Mouse (Mus musculus) myocyte (in vitro differentiated cells): Measurements from ENCODE around the gene Atg2a. TPM values are rescaled to one million over a fixed set of nuclear protein-coding genes. Genes with fewer than 3 reads are reported as not detected.

Source experiments
- H3K27me3 ChIP-seq: one replicate; pipeline ENCODE4 v1.6.1; 2011; ENCODE audit not compliant: control insufficient read depth, insufficient read depth, insufficient read length
- H3K36me3 ChIP-seq: one replicate; pipeline ENCODE4 v1.6.1; 2011; ENCODE audit not compliant: control insufficient read depth, insufficient read depth
- H3K4me2 ChIP-seq: one replicate; pipeline ENCODE4 v1.6.1; 2011; ENCODE audit warnings: low read depth, control low read depth
- H3K4me3 ChIP-seq: one replicate; pipeline ENCODE4 v1.5.1; 2011; ENCODE audit warnings: mild to moderate bottlenecking, control low read depth, moderate library complexity
- H3K79me2 ChIP-seq: one replicate; pipeline ENCODE4 v1.6.1; 2011; ENCODE audit not compliant: control insufficient read depth, insufficient read depth
- H3ac ChIP-seq: one replicate; pipeline ENCODE4 v1.6.1; 2011; ENCODE audit not compliant: control insufficient read depth, insufficient read length
- CEBPB ChIP-seq: IDR thresholded peaks from 2 replicates; pipeline ENCODE4 v1.6.1; 2011; ENCODE audit warnings: mild to moderate bottlenecking, moderate library complexity; ENCODE audit not compliant: poor library complexity, insufficient read depth, severe bottlenecking
- E2F4 ChIP-seq: IDR thresholded peaks from one replicate; pipeline ENCODE4 v1.6.1; 2011; ENCODE audit warnings: mild to moderate bottlenecking, control low read depth, moderate library complexity; ENCODE audit not compliant: insufficient read depth
- MYOD1 ChIP-seq, 3 experiments: IDR thresholded peaks; one replicate each; pipeline ENCODE4 v1.6.1; 2011; ENCODE audit warnings: control low read depth in 2 of 3, low read depth in 2 of 3, mild to moderate bottlenecking in 2 of 3, moderate library complexity in 1 of 3; ENCODE audit not compliant: insufficient read length in 2 of 3, control insufficient read depth in 1 of 3
- MYOG ChIP-seq, 3 experiments: IDR thresholded peaks; one replicate each; pipeline ENCODE4 v1.6.1; 2011; ENCODE audit warnings: control low read depth in 2 of 3, low read depth in 2 of 3, mild to moderate bottlenecking in 2 of 3; ENCODE audit not compliant: insufficient read length in 2 of 3, control insufficient read depth in 1 of 3, insufficient read depth in 1 of 3
- POLR2A ChIP-seq: IDR thresholded peaks from one replicate; pipeline ENCODE4 v1.6.1; 2011; ENCODE audit warnings: low read depth, mild to moderate bottlenecking, control low read depth, moderate library complexity; ENCODE audit not compliant: insufficient read length
- POLR2AphosphoS2 ChIP-seq: IDR thresholded peaks from one replicate; pipeline ENCODE4 v1.6.1; 2011; ENCODE audit warnings: low read depth, control low read depth; ENCODE audit not compliant: insufficient read length
- REST ChIP-seq: IDR thresholded peaks from one replicate; pipeline ENCODE4 v1.6.1; 2011; ENCODE audit warnings: mild to moderate bottlenecking, control low read depth, moderate library complexity; ENCODE audit not compliant: insufficient read depth, insufficient read length
- SRF ChIP-seq: IDR thresholded peaks from one replicate; pipeline ENCODE4 v1.6.1; 2011; ENCODE audit warnings: low read depth; ENCODE audit not compliant: control insufficient read depth, insufficient read length
- TCF12 ChIP-seq: IDR thresholded peaks from one replicate; pipeline ENCODE4 v1.6.1; 2011; ENCODE audit warnings: mild to moderate bottlenecking, control low read depth; ENCODE audit not compliant: poor library complexity, insufficient read depth, severe bottlenecking
- TCF3 ChIP-seq: IDR thresholded peaks from one replicate; pipeline ENCODE4 v1.6.1; 2011; ENCODE audit warnings: low read depth, control low read depth; ENCODE audit not compliant: insufficient read length
- USF1 ChIP-seq: IDR thresholded peaks from one replicate; pipeline ENCODE4 v1.6.1; 2011; ENCODE audit warnings: low read depth, mild to moderate bottlenecking, control low read depth, moderate library complexity
- polyA plus RNA-seq: library from polyadenylated mRNA; unstranded; fragments of >200 nt; fragmentation: generic; extraction: Trizol; gene quantifications from one replicate; pipeline ENCODE4 v1.2.1, GENCODE M21; 2012; ENCODE audit warnings: missing spikeins

Gene Atg2a
- polyA plus RNA-seq, 1 experiment: 15.2 TPM

DNA sequence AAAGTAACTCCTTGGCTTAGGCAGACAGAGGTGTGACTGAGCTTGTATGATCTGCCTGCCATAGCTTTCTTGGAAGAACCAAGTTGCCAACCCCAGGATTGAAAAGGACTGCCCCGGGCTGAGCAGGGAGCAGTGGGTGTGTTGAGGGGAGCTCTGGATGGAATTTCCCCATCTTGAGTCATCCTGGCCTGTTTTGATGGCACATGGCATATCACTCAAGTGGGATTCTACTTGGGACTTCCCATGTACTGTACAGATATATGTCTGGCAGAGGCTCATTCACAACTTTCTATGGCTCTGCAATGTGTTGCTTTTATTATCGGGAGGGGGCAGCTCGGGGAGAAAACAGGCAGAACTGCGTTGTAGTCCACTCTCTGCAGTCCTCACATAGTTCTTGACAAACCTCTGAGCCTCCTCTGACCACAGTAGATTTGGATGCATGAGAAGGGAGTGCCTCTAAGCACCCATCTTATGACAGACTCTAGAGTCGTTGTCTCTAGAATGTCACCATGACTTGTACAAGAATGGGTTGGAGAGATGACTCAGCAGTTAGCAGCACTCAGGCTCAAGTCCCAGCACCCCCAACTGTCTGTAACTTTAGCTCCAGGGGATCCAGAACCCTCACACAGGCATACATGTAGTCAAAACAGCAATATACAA is 55.2 kb downstream of the Atg2a start:
- H3K79me2 ChIP-seq: peaks cover 20% of the 10 kb centered on the region
- peaks cover 26% of the 10 kb centered on the region for H3K36me3 ChIP-seq
- peak overlapping the region; percentile 0 for H3K4me3 ChIP-seq
- H3K4me2 ChIP-seq: peak overlapping the region; percentile 85
- H3ac ChIP-seq: no peak overlapping the region
- TF ChIP-seq E2F4: no peak
- peak in 1 of 3 experiments; percentile 35 for TF ChIP-seq MYOD1 (IDR thresholded peaks at IDR 0.05; ENCODE audit: control insufficient read depth in 1 of 3, insufficient read length in 2 of 3, low read depth in 2 of 3)
- TF ChIP-seq SRF: no peak
- no peak for TF ChIP-seq REST
- TF ChIP-seq CEBPB: peak; percentile 79; the same call in 1 of the 2 replicates
- TF ChIP-seq POLR2AphosphoS2: peak; percentile 23
- H3K27me3 ChIP-seq: no peaks in the 10 kb centered on the region

DNA sequence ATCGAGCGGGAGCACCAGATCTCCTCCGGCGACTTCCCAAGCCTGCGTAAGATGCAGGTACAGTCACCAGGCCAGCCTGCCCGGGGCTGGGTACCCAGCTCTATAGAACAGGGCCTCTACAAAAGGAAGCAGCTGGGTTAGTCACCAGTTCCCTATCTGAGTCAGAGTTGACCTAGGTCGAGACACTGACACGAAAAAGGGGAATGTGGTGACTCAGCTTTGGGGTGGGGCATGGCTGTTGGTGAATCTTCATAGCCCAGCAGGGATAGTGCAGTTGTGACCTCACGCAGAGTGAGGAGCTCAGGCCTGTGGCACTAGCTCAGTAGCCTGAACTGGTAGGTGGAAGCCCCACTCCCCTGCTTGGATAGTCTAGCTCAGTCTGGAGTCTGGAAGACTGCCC is 56.2 kb downstream of the Atg2a start:
- Histone ChIP-seq H3K79me2 (peaks cover 10% of the 10 kb centered on the region), H3ac (no peak overlapping the region), H3K4me2 (peak overlapping the region; percentile 85), H3K27me3 (no peaks in the 10 kb centered on the region), H3K4me3 (peak overlapping the region; percentile 0), H3K36me3 (peaks cover 24% of the 10 kb centered on the region)
- TF ChIP-seq MYOG (IDR thresholded peaks at IDR 0.05; ENCODE audit: control insufficient read depth in 1 of 3, insufficient read depth in 1 of 3, insufficient read length in 2 of 3, low read depth in 2 of 3) (peak in 2 of 3 experiments; percentile 17 to 68), POLR2A (peak; percentile 56), CEBPB (no peak), SRF (peak; percentile 32), POLR2AphosphoS2 (no peak), MYOD1 (IDR thresholded peaks at IDR 0.05; ENCODE audit: control insufficient read depth in 1 of 3, insufficient read length in 2 of 3, low read depth in 2 of 3) (peak in 2 of 3 experiments; percentile 52 to 71), TCF3 (no peak), USF1 (no peak), TCF12 (peak; percentile 39), E2F4 (no peak), REST (no peak)

DNA sequence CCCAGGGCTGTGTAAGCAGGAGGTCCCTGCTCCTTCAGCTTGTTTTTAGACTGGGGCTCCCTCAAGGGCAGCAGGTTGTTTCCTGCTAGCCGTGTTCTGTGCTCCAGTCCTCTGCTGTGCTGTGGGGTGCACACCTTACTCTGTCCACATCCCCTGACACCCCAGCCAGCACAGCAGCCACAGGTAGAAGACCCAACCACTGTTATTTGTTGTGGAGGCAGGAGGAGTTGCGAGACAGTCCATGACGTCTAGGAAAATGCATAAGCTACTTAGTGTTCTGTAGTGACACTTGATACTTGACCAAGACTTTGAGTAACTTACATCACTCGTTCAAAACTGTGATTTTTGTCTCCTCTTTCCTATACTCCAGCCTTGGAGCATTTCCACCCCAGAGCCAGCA is 57.5 kb downstream of the Atg2a start:
- no peak overlapping the region for H3K4me3 ChIP-seq
- no peak overlapping the region for H3K4me2 ChIP-seq
- TF ChIP-seq POLR2AphosphoS2 (no peak), REST (no peak), POLR2A (no peak), USF1 (no peak), CEBPB (no peak), E2F4 (no peak), TCF3 (no peak), MYOG (IDR thresholded peaks at IDR 0.05; ENCODE audit: control insufficient read depth in 1 of 3, insufficient read depth in 1 of 3, insufficient read length in 2 of 3, low read depth in 2 of 3) (no peak), TCF12 (no peak)
- H3ac ChIP-seq: no peak overlapping the region
- no peaks in the 10 kb centered on the region for H3K27me3 ChIP-seq
- peaks cover 6% of the 10 kb centered on the region for H3K79me2 ChIP-seq
- H3K36me3 ChIP-seq: peaks cover 24% of the 10 kb centered on the region

- TF ChIP-seq POLR2AphosphoS2: peak; percentile 23
- TF ChIP-seq POLR2A: no peak
- no peak for TF ChIP-seq SRF
- Histone ChIP-seq H3K4me3 (no peak overlapping the region), H3K4me2 (no peak overlapping the region), H3K27me3 (no peaks in the 10 kb centered on the region), H3K79me2 (peaks cover 6% of the 10 kb centered on the region), H3ac (no peak overlapping the region), H3K36me3 (peaks cover 24% of the 10 kb centered on the region)
Measured at GRCm38 (mm10) chr19:6299450-6300267, 58.2 kb downstream of the Atg2a start.

DNA sequence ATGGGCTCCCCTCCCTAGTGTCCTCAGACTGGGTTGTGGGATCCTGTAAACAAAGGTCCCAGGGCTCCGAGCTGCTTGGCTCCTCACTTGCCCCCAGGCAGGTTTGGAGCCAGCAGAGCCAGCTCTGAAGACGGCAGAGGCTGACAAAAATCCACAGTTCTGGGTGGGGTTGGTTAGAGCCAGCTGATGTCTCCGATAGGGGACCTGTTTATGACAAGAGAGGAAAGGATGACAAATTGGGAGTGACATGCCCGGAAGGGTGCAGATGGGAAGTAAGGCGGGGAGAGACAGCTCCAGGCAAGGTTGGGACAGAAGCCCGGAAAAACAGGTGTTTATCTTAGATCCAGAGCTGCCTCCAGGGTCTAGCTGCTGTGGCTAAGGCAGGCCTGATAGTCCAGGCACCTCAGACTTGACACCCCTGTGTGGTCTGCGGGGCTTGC is 59.0 kb downstream of the Atg2a start:
- Histone ChIP-seq H3K79me2 (peaks cover 4% of the 10 kb centered on the region), H3K4me2 (no peak overlapping the region), H3K27me3 (no peaks in the 10 kb centered on the region), H3K4me3 (no peak overlapping the region), H3K36me3 (peaks cover 22% of the 10 kb centered on the region), H3ac (no peak overlapping the region)
- TF ChIP-seq SRF: no peak
- TF ChIP-seq MYOG (IDR thresholded peaks at IDR 0.05; ENCODE audit: control insufficient read depth in 1 of 3, insufficient read depth in 1 of 3, insufficient read length in 2 of 3, low read depth in 2 of 3): peak in 1 of 3 experiments; percentile 72
- peak; percentile 49 for TF ChIP-seq POLR2AphosphoS2
- TF ChIP-seq MYOD1 (IDR thresholded peaks at IDR 0.05; ENCODE audit: control insufficient read depth in 1 of 3, insufficient read length in 2 of 3, low read depth in 2 of 3): peak in 2 of 3 experiments; percentile 20 to 67
